Mouse (Mus musculus): ENCODE data around the gene Pikfyve. TPM values are rescaled to one million over a fixed set of nuclear protein-coding genes. Genes with fewer than 3 reads are reported as not detected.

The Pikfyve gene
- 10 to 100 TPM; 40.6 to 43.2 TPM for total RNA-seq (2021)
- long read RNA-seq, experiment 1, partial matches to known transcripts = 2 of 6 reads
- long read RNA-seq, experiment 1, other reads (novel, unspliced or antisense) = 4 of 6 reads
- long read RNA-seq, experiment 2, partial matches to known transcripts = 0 of 2 reads
- long read RNA-seq, experiment 2, other reads (novel, unspliced or antisense) = 2 of 2 reads

DNA sequence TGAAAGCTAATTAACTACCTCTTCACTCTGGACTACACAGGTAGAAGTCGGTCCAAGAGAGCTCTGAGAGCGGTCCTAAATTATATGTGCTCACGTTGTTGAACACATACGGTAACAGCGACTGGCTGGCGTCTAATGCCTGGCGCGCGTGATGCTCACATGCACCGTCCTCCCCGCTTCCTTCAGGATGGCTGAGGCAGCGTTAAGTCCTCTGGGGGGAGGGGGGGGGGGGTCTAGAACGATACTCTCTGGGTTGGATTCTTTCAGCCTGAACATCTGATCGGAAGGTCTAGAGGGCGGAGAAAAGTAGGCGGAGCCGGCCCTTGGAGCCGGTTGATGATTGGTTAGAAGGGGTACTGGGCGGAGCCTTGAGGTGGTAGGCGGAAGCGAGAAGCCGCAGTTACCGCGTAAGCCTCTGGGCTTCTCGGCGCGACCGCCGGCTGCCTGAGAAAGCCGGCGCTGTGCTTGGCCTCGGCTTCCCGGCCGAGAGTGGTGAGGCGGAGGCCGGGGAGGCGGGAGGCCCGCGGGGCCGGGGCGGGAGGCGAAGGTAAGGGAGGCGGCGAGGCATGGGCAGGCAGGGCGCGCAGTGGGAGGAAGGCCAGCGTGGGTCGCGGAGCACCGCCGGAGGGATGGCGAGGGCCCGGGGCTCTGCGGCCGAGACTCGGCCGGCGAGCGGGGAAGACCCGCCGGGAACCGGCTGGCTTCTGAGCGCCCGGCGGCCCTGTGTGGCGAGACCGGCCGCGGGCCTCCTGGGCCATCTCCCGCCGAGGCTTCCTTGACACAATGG, at the start of gene Pikfyve, which contains the start of gene Idh1:
TSS of gene Pikfyve (plus strand) at position 397 of the 787 bp plus-strand sequence.
TSS of gene Idh1 (minus strand) at position 214 of the 787 bp plus-strand sequence.
- intact Hi-C loops (cut with DNase I) = no loop called here
- peak; percentile 98 to 99 for DNase-seq (ENCODE audit: low spot score in 2 of 2)

DNA sequence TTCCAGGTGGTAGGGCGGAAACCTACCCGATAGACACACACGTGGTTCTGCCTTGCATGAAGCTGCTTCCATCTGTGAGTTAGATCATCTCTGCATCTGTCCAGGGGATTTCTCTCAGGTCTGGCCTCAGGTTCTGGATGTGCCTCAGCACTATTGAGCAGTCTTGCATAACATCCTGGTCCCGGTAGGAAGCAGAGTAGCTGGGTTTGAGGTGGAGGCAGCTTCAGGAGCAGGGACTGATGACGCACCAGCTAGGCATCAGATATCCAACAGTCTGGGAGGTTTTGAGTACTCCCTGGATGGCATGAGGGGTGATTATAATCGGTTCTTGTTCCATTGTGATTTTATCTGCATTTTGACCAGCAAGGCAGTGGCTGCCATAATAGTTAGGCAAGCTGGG, 48.9 kb upstream of the Pikfyve start:
- intact Hi-C loops (cut with DNase I) = no loop called here
- no peak for DNase-seq (ENCODE audit: low spot score in 2 of 2)

DNA sequence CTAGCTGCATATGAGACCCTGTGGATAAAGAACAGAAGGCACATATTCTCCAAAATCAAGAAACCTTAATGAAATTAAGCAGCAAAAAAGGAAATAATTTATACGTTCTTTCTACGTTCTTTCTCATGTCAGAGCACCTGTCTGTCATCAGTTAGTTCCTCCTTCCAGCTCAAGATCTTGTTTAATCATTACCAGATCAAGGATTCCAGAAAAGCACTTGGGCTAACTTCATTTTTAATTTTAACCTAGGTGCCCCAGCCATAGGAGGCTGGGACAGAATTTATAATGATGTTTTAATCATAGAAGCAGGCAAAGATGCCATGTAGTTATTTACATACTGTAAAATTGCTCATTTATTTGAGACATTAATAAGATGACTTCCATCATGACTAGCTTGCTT, 41.7 kb upstream of the Pikfyve start:
- intact Hi-C loops (cut with DNase I) = no loop called here
- DNase-seq (ENCODE audit: low spot score in 2 of 2) = no peak

- DNase-seq (ENCODE audit: low spot score in 2 of 2) = no peak
- intact Hi-C loops (cut with DNase I) = no loop called here
These were observed 39.9 kb upstream of the Pikfyve start for GRCm38 (mm10) chr1:65146601-65147000.

GRCm38 (mm10) chr1:65147326-65147725, 39.2 kb upstream of the Pikfyve start:
- intact Hi-C loops (cut with DNase I) = no loop called here
- no peak for DNase-seq (ENCODE audit: low spot score in 2 of 2)

DNA sequence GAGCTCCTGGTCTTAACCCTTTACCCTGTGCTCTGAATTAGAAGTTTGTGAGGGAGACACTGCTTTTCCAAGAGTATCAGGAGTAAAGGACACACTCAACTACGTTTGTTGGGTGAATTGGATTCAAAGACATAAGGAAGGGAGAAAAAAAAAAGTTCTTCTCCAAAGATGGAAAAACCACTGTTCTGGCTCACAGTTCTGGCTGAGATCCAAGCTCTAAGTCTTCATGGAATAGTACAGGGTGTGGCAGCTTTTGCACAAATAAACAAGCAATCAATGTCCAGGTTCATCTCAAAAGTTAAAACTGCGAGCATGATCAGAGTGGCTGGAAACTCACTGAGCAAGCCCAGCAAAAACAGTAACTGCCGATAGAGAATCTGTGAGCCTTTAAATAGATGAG, 38.5 kb upstream of the Pikfyve start:
- no peak for DNase-seq (ENCODE audit: low spot score in 2 of 2)
- intact Hi-C loops (cut with DNase I) = no loop called here

- no peak for DNase-seq (ENCODE audit: low spot score in 2 of 2)
- intact Hi-C loops (cut with DNase I) = no loop called here
These were observed 31.7 kb upstream of the Pikfyve start for GRCm38 (mm10) chr1:65154814-65155213.

DNA sequence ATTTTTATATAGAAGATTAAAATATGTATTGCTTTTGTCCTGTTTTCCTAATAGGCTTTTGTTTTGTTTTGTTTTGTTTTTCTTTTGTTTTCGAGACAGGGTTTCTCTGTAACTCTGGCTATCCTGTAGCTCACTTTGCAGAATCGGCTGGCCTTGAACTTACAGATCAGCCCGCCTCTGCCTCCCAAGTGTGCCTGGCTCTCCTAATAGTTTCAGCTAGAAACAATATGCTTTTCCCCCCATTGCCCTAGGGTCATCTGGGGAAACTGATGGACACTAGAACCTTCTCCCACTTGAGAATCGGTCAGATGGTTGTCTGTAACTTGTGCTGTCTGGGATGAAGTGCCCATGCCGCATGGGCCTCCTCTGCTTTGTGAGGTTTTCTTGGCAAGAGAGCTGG, 30.4 kb upstream of the Pikfyve start:
- intact Hi-C loops (cut with DNase I) = no loop called here

GRCm38 (mm10) chr1:65162210-65162609, 24.3 kb upstream of the Pikfyve start:
- intact Hi-C loops (cut with DNase I) = loop anchor here (5.0 kb wide), 1 partner anchor 50 kb away; no protein-coding TSS in a partner anchor
- DNase-seq (ENCODE audit: low spot score in 2 of 2) = peak; percentile 31 to 33

More for the DNA sequence above, 30.4 kb upstream of the Pikfyve start:
- no peak for DNase-seq (ENCODE audit: low spot score in 2 of 2)

- intact Hi-C loops (cut with DNase I) = no loop called here
- DNase-seq (ENCODE audit: low spot score in 2 of 2) = no peak
These were observed 19.0 kb upstream of the Pikfyve start for GRCm38 (mm10) chr1:65167496-65167895.

DNA sequence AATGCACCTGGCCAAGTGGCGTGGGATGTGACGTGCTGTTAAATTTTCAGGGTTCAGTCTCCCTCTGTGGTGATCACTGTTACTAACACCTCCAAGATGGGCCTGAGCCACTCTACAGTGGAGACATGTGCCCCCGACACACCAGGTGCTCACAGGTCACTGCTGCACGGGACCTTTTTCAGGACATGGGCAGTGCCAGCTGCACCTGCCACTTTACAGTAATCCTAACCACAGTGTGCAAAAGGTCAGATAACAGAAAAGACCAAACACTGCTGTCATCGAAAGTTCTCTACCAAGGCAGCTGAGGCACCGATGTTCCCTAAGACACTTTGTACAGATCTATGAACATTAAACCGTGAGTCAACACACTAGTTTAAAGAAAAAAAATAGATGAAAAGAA, 16.9 kb upstream of the Pikfyve start:
- intact Hi-C loops (cut with DNase I) = no loop called here
- no peak for DNase-seq (ENCODE audit: low spot score in 2 of 2)

DNA sequence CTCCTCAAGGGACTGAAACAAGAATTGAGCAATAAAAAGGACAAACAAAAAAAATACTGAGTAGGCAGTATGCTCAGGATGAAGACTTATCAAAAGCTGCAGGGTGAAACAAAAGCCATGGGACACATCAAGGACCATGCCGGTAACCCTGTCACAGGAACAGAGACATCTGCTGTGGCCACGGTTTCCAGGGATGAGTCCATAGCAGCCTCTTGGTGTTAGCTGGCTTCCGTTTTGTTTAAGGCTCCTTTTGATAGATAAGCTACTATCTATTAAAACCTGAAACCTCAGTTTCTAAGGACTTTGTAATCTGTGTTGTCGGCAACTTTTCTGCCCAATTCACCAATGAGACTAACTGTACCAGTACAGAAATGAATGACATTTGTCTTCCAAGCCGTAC, 16.5 kb upstream of the Pikfyve start:
- no peak for DNase-seq (ENCODE audit: low spot score in 2 of 2)
- intact Hi-C loops (cut with DNase I) = no loop called here

- intact Hi-C loops (cut with DNase I) = no loop called here
These were observed 14.9 kb upstream of the Pikfyve start for GRCm38 (mm10) chr1:65171579-65171978.

GRCm38 (mm10) chr1:65173716-65174115, 12.8 kb upstream of the Pikfyve start:
- intact Hi-C loops (cut with DNase I) = no loop called here
- DNase-seq (ENCODE audit: low spot score in 2 of 2) = no peak

More at GRCm38 (mm10) chr1:65171579-65171978, 14.9 kb upstream of the Pikfyve start:
- DNase-seq (ENCODE audit: low spot score in 2 of 2) = no peak

DNA sequence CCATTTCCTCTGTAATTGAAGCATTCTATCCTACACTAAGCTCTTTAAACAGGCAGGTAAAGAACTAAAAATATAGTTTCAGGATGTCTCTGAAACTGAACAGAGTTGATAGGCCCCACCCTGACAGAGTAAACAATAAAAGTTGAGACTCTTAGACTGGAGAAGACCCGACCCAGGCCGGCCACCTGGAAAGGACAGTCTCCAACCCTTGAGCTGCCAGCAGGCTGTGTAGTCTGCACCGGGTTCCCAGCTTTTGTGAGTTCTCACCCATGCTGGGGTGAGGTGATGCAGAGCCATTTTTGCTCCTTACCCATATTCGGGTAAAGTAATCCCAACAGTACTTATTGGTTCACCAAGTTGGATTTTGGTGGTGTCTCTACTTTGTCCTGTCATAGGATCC, 10.3 kb upstream of the Pikfyve start:
- intact Hi-C loops (cut with DNase I) = loop anchor here (5.0 kb wide), 1 partner anchor 129 kb away; no protein-coding TSS in a partner anchor
- DNase-seq (ENCODE audit: low spot score in 2 of 2) = no peak

DNA sequence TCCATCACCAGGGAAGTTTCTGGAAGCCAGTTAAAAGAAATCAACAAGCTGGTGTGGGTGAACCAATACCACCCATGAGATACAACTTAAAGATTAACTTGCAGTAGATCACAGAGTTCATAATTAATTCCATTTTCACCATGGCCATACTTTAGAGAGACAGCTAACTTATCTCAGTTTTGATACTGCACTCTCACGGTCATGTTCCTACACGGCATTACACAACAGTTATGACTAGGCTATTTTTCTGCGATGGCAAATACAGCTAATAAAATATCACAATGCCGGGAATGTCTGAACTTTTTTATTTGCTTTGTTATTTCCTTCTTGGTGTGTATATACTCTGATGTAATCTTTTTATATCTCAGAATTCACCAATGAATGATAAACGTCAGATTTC, 9.6 kb upstream of the Pikfyve start:
- no peak for DNase-seq (ENCODE audit: low spot score in 2 of 2)

GRCm38 (mm10) chr1:65177452-65177851, 9.0 kb upstream of the Pikfyve start:
- intact Hi-C loops (cut with DNase I) = loop anchor here (1.0 to 5.0 kb wide), 2 partner anchors 65 to 130 kb away; no protein-coding TSS in a partner anchor
- DNase-seq (ENCODE audit: low spot score in 2 of 2) = no peak

More for the DNA sequence above, 9.6 kb upstream of the Pikfyve start:
- intact Hi-C loops (cut with DNase I) = loop anchor here (1.0 to 5.0 kb wide), 2 partner anchors 65 to 130 kb away; no protein-coding TSS in a partner anchor

- DNase-seq (ENCODE audit: low spot score in 2 of 2) = peak; percentile 91 to 94
- intact Hi-C loops (cut with DNase I) = loop anchor here (5.0 kb wide), 1 partner anchor 131 kb away; no protein-coding TSS in a partner anchor
These were observed 8.2 kb upstream of the Pikfyve start for GRCm38 (mm10) chr1:65178126-65178901.

GRCm38 (mm10) chr1:65178902-65179432, 7.5 kb upstream of the Pikfyve start:
- DNase-seq (ENCODE audit: low spot score in 2 of 2) = peak; percentile 98
- intact Hi-C loops (cut with DNase I) = loop anchor here (5.0 kb wide), 1 partner anchor 132 kb away; no protein-coding TSS in a partner anchor

All from left cerebral cortex, postnatal 14 days (tissue).